Mouse (Mus musculus) embryo, embryonic 11 days (tissue): ENCODE data around the gene Theg.

Experiments
- DNase-seq: peaks from one replicate; pipeline ENCODE4 v3.0.0-alpha.2; 2015

The Theg gene

GRCm38 (mm10) chr10:79534426-79534825 is 52.7 kb downstream of the Theg start:
- no peak for DNase-seq

DNA sequence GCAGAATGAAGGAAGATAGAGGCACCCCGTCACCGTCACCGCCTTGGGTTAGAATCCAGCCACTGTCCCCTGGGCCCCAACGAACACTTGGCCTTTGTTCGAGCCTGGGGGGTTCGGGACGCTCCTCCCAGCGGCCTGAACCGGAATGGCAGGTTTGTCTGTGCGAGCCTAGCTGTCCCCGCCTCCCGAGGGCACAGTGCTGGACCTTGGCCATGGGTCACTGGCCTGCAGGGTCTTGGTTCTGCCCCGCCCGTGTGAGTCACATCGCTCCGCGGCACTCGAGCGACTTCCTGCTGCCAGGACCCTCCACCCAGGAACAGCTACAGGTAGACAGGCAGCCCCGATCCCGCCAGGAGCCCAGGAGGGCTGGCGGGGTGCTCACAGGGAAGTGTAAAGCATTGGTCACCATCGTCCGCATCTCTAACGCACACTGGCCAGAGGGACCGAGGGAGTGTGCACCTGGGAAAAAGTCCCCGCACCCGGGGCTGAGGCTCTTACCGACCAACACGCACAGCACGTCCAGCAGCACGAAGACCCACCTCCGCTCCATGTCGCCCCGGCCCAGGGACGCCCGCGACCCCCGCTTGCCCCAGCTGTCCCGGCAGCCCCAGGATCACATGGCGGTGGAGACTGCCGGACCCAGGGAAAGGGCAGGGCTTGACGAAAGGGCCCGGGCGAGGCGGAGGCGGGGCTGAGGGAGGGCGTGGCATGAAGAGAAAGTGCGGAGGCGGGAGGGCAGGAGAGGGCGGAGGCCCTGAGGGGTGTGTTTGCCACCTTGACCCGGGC is 53.8 kb downstream of the Theg start, which contains the start of gene Plpp2:
Gene Plpp2 (minus strand): TSS at position 671 of the 786 bp plus-strand sequence.
- peak; percentile 87 for DNase-seq

DNA sequence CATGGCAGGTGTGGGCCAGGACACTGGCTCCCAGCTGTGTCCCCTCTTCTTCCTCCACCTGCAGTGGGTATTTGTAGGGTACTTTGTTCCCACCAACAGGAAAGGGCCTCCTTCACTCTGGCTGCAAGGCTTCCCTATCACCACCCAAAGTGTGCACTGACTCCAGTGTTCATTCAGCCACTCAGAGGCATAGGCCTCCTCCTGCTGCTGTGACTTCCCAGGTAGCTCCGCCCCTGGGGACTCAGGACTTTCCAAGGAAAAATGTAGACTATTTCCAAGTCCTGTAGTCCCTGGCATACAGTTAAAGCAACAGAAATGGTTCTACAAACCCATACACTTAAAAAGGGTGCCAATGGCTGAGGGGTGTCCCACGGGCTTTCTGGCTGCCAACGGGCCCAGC is 54.5 kb downstream of the Theg start:
- DNase-seq, result peak; percentile 20

DNA sequence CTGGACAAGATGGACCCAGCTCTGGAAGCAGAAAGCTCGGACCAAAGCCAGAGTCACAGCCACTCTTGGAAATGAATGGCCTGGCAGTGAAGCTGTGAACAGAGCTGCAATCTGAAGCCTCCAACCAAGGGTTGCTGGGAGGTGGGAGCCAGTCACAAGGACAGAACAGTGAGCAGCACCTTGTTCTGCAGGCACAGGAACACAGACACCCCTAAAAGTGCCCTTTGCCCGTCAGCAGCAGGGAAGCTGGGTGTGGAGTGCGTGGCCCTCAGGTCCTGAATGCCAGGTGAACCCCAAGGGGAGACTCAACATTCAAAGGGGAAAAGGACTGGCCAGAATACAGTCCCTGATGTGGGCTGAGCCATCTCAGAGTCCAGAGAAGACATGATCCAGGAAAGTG is 55.5 kb downstream of the Theg start:
- no peak for DNase-seq

DNA sequence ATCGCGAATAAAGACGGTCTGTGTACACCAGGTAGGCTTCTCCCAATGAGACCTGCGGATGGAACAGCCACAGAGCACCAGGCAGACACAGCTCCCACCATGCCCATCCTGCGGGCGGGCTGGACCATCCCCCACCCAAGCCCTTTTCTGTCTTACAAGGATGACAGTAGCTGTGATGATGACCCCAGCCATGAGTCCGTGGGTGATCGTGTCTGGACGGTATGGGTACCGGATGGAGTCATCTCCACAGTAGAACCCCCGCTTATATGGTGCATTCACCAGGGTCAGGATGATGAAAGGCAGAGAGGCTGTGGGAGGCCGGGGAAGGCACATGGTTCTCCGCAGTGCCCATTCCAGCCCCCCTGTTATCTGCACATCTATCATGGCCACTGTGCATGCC is 56.4 kb downstream of the Theg start:
- no peak for DNase-seq

GRCm38 (mm10) chr10:79530241-79530640 is 56.9 kb downstream of the Theg start:
- no peak for DNase-seq

DNA sequence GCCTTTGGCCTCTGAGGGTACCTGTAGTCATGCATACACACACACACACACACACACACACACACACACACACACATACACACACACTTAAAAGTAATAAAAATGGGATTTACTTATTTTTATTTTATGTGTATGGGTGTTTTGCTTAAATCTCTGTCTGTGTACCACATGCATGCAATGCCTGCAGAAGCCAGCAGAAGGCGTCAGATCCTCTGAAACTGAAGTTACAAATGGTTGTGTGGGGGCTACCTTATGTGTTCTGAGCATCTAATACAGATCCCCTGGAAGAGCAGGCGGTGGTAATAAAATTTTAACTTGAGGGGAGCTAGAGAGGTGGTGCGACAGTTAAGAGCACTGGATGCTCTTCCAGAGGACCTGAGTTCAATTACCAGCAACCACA is 59.0 kb downstream of the Theg start:
- no peak for DNase-seq

DNA sequence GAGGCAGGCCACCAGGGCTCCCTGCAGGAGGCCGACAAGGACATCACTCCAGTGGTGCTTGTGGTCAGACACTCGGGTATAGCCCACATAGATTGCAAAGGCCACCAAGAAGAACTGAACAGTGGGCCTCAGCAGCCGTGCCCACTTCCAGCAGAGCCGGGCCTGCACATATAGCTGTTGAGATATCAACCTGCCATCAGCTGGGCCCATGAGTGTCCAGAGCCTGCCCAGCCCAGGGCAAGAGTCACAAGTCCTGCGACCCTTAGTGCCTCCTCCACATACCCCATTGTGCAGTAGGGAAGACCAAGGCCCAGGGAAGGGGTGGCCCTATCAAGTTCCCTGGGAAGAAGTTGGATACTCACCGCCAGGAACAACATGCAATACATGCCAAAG is 59.7 kb downstream of the Theg start:
- no peak for DNase-seq

- no peak for DNase-seq
Measured at GRCm38 (mm10) chr10:79526661-79527452, 60.3 kb downstream of the Theg start.
